Mouse (Mus musculus): ENCODE results near the gene Akirin2.

The Akirin2 gene

DNA sequence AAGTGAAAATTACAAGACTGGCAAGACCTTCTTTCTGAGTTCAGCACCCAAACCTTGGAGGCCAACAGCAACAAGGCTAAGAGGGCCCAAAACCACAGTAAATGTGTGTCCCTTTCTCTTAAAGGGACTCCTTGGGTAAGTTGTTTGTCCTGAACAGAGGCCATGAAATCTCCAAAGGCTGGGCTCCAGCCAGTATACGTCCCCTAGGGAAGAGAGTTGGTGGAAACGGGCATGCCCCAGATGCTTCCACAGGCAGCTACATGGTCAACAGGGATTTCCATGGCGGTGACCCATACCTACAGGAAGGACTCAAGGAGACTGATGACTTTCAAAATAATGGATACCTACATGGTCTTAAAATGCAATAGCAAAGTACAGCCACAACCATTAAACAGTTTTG lies 32.7 kb downstream of the Akirin2 start:
- intact Hi-C loops (cut with DNase I), result no loop called here

DNA sequence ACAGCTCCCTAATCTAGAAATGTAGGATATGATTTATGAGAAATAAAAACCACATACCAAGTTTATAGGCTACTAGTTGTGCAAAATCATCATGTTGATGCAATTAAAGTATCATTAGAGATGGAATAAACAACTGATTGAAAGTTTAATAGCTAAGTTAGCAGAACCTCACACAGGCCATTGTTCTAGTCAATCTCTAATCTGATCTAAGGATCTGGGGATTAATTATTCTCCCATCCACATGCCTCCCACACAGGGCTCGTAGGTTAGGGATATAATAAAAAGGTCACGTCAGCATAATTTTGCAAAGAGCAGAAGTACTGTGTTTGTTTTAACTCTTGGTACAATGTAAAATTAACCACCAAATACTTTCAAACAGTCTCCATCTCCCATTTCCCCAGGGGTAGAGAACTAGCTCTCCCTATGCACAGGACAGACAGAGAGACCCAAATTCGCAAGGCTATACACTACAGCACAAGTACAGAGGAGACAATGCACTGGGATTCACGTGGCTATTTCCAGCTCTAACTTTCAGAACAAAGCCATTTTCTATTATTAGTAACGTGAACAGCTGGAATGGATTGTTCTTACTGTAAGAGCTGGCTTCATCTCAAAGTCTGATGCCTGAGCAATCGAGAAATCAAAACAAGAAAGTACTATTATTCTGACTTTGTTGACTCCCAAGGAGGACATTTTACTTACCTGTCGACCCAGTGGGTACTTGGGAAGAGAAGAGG lies 34.3 kb downstream of the Akirin2 start:
- intact Hi-C loops (cut with DNase I), result no loop called here

DNA sequence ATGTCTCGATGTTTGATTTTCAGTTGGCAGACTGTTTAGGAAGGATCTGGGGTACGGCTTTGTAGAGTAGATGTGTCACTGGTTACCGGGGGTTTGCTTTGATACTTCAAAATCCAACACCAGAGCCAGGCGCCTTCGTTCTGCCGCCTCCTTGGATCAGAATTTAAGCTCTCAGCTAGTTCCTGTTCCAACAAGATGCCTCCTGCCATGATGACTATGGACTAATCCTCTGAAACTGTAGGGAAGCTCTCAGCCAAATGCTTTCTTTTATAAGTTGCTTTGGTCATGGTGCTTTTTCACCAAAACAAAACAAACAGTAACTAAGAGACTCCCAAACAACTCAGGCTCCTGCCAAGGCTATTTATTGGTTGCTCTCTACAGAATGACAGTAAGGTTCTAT lies 52.4 kb downstream of the Akirin2 start:
- intact Hi-C loops (cut with DNase I), result no loop called here

DNA sequence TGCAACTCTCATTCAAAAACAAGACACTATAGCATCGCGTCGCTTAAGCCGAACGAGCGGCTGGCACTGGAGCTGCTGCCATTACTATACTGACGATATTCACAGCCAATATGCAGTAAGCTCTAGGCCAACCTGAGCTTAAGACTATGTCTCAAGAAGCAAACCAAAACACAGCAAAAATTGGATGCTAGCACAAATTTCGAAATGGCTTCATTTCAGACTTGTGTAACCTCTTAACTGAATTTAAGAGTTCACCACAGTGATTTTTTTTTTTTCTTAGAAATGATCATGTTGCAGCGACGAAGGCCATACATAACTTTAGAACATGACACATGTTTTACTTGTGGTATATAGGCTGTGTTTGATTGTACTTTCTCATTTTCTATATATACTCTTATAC lies 55.9 kb downstream of the Akirin2 start:
- intact Hi-C loops (cut with DNase I), result no loop called here

DNA sequence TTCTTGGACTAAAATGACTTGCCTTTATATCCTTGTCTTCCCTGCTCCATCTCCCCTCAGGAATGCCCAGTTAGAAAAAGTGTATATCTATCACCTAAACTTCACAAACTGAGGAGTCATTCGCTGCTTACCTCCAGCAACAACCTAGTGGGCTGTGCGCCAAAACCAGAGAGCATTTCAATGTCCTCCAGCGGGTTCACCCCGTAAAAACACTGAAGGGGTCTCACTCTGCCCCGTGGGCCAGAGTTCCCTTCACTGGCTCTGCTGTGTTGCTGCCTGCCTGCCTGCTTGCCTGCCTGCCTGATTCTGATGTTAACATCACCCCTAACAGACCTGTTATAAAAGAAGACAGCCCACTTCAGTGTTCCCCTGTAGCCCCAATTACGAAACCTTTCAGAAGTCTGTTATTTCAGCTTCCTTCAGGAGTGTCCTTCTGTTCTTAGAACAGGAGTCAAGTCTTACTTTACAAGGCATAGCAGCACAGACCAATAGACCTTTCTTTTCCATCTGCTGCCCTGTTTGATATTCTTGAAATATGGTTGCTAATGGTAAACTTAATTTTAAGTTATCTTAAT lies 62.9 kb downstream of the Akirin2 start:
- intact Hi-C loops (cut with DNase I), result no loop called here

DNA sequence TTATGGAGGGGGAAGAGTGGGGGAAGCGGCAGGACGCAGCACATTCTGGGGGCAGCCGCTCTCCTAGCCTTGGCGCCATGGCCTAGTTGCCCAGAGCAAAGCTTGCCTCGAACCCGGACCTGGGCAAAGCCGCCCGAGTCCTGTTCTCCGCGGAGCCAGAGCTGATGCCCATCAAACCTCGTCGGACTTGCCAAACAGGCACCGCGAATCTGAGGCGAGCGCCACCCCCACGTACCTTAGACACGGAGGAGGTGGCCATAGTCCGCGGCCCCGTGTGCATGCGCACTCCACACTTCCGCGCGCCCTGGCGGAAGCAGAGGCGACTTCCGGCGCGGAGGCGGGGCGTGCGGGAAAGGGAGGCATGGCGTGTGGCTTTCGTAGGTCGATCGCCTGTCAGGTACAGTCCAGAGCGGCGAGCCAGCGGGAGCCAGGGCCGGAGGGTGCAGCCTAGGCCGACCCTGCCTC lies 63.9 kb downstream of the Akirin2 start, which contains the start of the genes Orc3 and Rars2:
Orc3 (minus strand) TSS at position 315 of the 465 bp plus-strand sequence.
Rars2 (plus strand) TSS at position 328 of the 465 bp plus-strand sequence.
- intact Hi-C loops (cut with DNase I), result no loop called here

DNA sequence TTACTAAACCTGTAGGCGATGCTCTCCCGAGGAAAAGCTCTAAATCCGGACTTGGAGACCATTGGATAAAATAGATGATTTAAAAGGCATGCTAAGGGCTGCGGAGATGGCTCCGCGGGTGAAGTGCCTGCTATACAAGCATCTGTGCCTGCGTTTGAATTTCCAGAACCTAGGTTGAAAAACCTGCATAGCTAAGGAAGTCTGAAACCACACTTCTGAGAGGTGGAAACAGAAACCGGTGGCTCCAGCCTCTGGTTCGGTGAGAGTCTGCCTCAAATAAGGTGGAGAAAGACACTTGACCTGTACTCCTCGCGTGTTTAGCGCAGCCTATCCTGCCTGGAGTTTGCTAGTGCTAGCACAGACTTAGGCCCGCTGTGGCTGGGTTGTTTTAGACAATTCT lies 64.6 kb downstream of the Akirin2 start:
- intact Hi-C loops (cut with DNase I), result no loop called here

DNA sequence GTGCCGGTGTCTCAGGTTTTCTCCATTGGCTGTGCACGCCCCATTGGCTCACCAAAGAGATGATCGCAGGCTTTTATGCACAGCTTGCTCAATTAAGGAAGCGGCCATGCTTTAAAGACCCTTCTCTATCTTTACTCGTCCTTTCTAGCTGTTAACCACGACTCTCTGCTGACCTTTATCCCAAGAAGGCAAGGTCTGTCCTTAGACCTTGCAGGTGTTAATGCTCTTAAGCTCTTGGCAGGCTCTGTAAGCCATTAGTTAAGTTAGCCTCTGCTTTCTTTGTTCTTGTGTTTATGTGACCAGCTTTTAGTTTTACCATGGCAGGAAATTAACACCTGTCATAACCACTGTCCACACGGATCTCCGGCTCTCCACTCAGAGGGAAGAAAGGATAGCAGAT lies 65.4 kb downstream of the Akirin2 start:
- intact Hi-C loops (cut with DNase I), result no loop called here

Data from adrenal gland (tissue).